Mouse (Mus musculus): ENCODE data around the gene Fat1.

- no peak for TF ChIP-seq MYOG (IDR thresholded peaks at IDR 0.05; ENCODE audit: control insufficient read depth, extremely low read depth, insufficient read length)
- no peak for TF ChIP-seq CTCF (IDR thresholded peaks at IDR 0.05; ENCODE audit: control insufficient read depth, insufficient read depth, insufficient read length)
Observed at GRCm38 (mm10) chr8:44938643-44938979, 3.4 kb downstream of the Fat1 start.

Measured in C2C12 (cell line).